Mouse (Mus musculus) myocyte (in vitro differentiated cells): ENCODE measurements around the gene Ep300.

Source experiments
- CEBPB ChIP-seq: IDR thresholded peaks from 2 replicates; pipeline ENCODE4 v1.6.1; 2011; ENCODE audit warnings: mild to moderate bottlenecking, moderate library complexity; ENCODE audit not compliant: poor library complexity, insufficient read depth, severe bottlenecking
- E2F4 ChIP-seq: IDR thresholded peaks from one replicate; pipeline ENCODE4 v1.6.1; 2011; ENCODE audit warnings: mild to moderate bottlenecking, control low read depth, moderate library complexity; ENCODE audit not compliant: insufficient read depth
- MAX ChIP-seq: IDR thresholded peaks from one replicate; pipeline ENCODE4 v1.6.1; 2011; ENCODE audit warnings: low read depth, mild to moderate bottlenecking, control low read depth
- MYOG ChIP-seq, 3 experiments: IDR thresholded peaks; one replicate each; pipeline ENCODE4 v1.6.1; 2011; ENCODE audit warnings: control low read depth in 2 of 3, low read depth in 2 of 3, mild to moderate bottlenecking in 2 of 3; ENCODE audit not compliant: insufficient read length in 2 of 3, control insufficient read depth in 1 of 3, insufficient read depth in 1 of 3
- POLR2A ChIP-seq: IDR thresholded peaks from one replicate; pipeline ENCODE4 v1.6.1; 2011; ENCODE audit warnings: low read depth, mild to moderate bottlenecking, control low read depth, moderate library complexity; ENCODE audit not compliant: insufficient read length
- POLR2AphosphoS2 ChIP-seq: IDR thresholded peaks from one replicate; pipeline ENCODE4 v1.6.1; 2011; ENCODE audit warnings: low read depth, control low read depth; ENCODE audit not compliant: insufficient read length
- REST ChIP-seq: IDR thresholded peaks from one replicate; pipeline ENCODE4 v1.6.1; 2011; ENCODE audit warnings: mild to moderate bottlenecking, control low read depth, moderate library complexity; ENCODE audit not compliant: insufficient read depth, insufficient read length
- SRF ChIP-seq: IDR thresholded peaks from one replicate; pipeline ENCODE4 v1.6.1; 2011; ENCODE audit warnings: low read depth; ENCODE audit not compliant: control insufficient read depth, insufficient read length
- TCF12 ChIP-seq: IDR thresholded peaks from one replicate; pipeline ENCODE4 v1.6.1; 2011; ENCODE audit warnings: mild to moderate bottlenecking, control low read depth; ENCODE audit not compliant: poor library complexity, insufficient read depth, severe bottlenecking
- USF1 ChIP-seq: IDR thresholded peaks from one replicate; pipeline ENCODE4 v1.6.1; 2011; ENCODE audit warnings: low read depth, mild to moderate bottlenecking, control low read depth, moderate library complexity

- TF ChIP-seq POLR2A (no peak), E2F4 (no peak), USF1 (no peak), REST (no peak), POLR2AphosphoS2 (no peak), MAX (no peak), TCF12 (no peak), MYOG (IDR thresholded peaks at IDR 0.05; ENCODE audit: control insufficient read depth in 1 of 3, insufficient read depth in 1 of 3, insufficient read length in 2 of 3, low read depth in 2 of 3) (no peak), CEBPB (no peak), SRF (no peak)
Measured at GRCm38 (mm10) chr15:81545387-81546176, 39.6 kb upstream of the Ep300 start.
